Mouse (Mus musculus): ENCODE measurements around the gene Paqr4. TPM values are rescaled to one million over a fixed set of nuclear protein-coding genes. Genes with fewer than 3 reads are reported as not detected.
A peak's percentile ranks its signal among the peaks of the same experiment; 100 is the strongest.

Paqr4 gene
- polyA plus RNA-seq, 1 experiment from 2014 or later: 26.3 TPM

DNA sequence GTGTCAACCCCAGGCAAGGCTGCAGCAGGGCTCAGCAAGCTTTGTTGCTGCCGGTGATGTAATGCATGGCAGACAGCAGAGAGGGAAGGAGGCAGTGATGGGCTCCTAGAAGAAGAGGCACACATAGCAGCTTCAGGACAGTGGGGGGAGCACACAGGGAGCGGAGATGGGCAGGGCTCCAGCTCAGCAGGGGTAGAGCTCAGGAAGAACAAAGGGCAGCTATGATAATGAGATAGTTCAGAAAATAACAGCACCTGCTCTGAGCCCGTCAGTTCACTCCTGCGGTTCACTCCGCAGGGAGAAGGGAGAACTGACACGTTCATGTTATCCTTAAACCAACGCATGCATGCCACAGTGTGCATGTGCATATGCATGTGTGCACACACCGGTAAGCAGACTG lies 18.1 kb upstream of the Paqr4 start:
- no peak for DNase-seq (ENCODE audit: low spot score)
- no peak for ATAC-seq (ENCODE audit: low FRiP score, low TSS enrichment)
- peaks cover 21% of the 10 kb centered on the region for H3K36me3 ChIP-seq (ENCODE audit: control insufficient read depth, insufficient read depth, low read length)
- no peak overlapping the region for H3K9ac ChIP-seq (ENCODE audit: low read length)
- no peaks in the 10 kb centered on the region for H3K4me1 ChIP-seq (replicated peaks; ENCODE audit: control insufficient read depth, insufficient read depth)
- no peak overlapping the region for H3K4me3 ChIP-seq (ENCODE audit: low read depth, low read length)
- TF ChIP-seq CTCF (IDR thresholded peaks at IDR 0.05; ENCODE audit: low read depth) (no peak), EP300 (optimal IDR thresholded peaks at IDR 0.05) (no peak)
- H3K27me3 ChIP-seq (ENCODE audit: control insufficient read depth, insufficient read depth, low read length): no peaks in the 10 kb centered on the region
- no peak overlapping the region for H3K27ac ChIP-seq (replicated peaks)
- H3K9me3 ChIP-seq (ENCODE audit: control insufficient read depth, low read length): no peaks in the 10 kb centered on the region
- H3K4me2 ChIP-seq (replicated peaks; ENCODE audit: low read depth): no peak overlapping the region
- 86% methylated on average over 8 of the region's 8 CpGs for WGBS

DNA sequence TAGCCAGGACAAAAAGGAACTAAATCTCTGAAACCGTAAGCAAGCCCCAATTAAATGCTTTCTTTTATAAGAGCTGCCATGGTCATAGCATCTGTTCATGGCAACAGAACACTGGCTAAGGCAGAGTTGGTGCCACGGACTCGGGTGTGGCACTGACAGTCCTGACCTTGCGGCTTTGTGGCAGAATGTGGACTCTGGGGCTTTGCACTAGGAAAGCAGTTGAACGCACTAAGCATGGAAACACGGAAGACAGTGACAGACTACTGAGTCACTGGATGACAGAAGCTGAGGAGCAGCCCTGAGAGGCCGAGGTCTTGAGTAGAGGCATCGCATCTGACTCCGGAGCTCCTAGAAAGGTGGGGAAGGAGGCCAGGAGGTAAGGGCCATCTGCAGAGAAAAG lies 16.9 kb upstream of the Paqr4 start:
- no peaks in the 10 kb centered on the region for H3K4me1 ChIP-seq (replicated peaks; ENCODE audit: control insufficient read depth, insufficient read depth)
- H3K27me3 ChIP-seq (ENCODE audit: control insufficient read depth, insufficient read depth, low read length): no peaks in the 10 kb centered on the region
- no peak overlapping the region for H3K9ac ChIP-seq (ENCODE audit: low read length)
- no peak for DNase-seq (ENCODE audit: low spot score)
- ATAC-seq (ENCODE audit: low FRiP score, low TSS enrichment): no peak
- 92% methylated on average over 9 of the region's 9 CpGs for WGBS
- no peak overlapping the region for H3K4me2 ChIP-seq (replicated peaks; ENCODE audit: low read depth)
- TF ChIP-seq CTCF (IDR thresholded peaks at IDR 0.05; ENCODE audit: low read depth): no peak
- no peak overlapping the region for H3K4me3 ChIP-seq (ENCODE audit: low read depth, low read length)
- no peak overlapping the region for H3K27ac ChIP-seq (replicated peaks)
- peaks cover 31% of the 10 kb centered on the region for H3K36me3 ChIP-seq (ENCODE audit: control insufficient read depth, insufficient read depth, low read length)
- no peaks in the 10 kb centered on the region for H3K9me3 ChIP-seq (ENCODE audit: control insufficient read depth, low read length)

- 83% methylated on average over 13 of the region's 13 CpGs for WGBS
- Histone ChIP-seq H3K4me3 (ENCODE audit: low read depth, low read length) (no peak overlapping the region), H3K4me2 (replicated peaks; ENCODE audit: low read depth) (no peak overlapping the region), H3K27me3 (ENCODE audit: control insufficient read depth, insufficient read depth, low read length) (no peaks in the 10 kb centered on the region), H3K9me3 (ENCODE audit: control insufficient read depth, low read length) (no peaks in the 10 kb centered on the region), H3K36me3 (ENCODE audit: control insufficient read depth, insufficient read depth, low read length) (peaks cover 29% of the 10 kb centered on the region), H3K4me1 (replicated peaks; ENCODE audit: control insufficient read depth, insufficient read depth) (no peaks in the 10 kb centered on the region), H3K27ac (replicated peaks) (0 out of 2 replicates have a peak overlapping the region, but pooled peaks have one; percentile 24), H3K9ac (ENCODE audit: low read length) (no peak overlapping the region)
- TF ChIP-seq EP300 (optimal IDR thresholded peaks at IDR 0.05) (no peak), CTCF (IDR thresholded peaks at IDR 0.05; ENCODE audit: low read depth) (no peak)
- ATAC-seq (ENCODE audit: low FRiP score, low TSS enrichment): 0 out of 2 replicates have a peak, but pooled peaks have one; percentile 22
- no peak for DNase-seq (ENCODE audit: low spot score)
These were observed 15.0 kb upstream of the Paqr4 start for GRCm38 (mm10) chr17:23755689-23756088.

- WGBS: 78% methylated on average over 11 of the region's 11 CpGs
- H3K4me3 ChIP-seq (ENCODE audit: low read depth, low read length): peak overlapping the region; percentile 14; the same call in 1 of the 2 replicates
- DNase-seq (ENCODE audit: low spot score): no peak
- H3K36me3 ChIP-seq (ENCODE audit: control insufficient read depth, insufficient read depth, low read length): peaks cover 10% of the 10 kb centered on the region; the same call in 1 of the 2 replicates
- H3K9me3 ChIP-seq (ENCODE audit: control insufficient read depth, low read length): no peaks in the 10 kb centered on the region
- TF ChIP-seq CTCF (IDR thresholded peaks at IDR 0.05; ENCODE audit: low read depth): no peak
- no peak for TF ChIP-seq EP300 (optimal IDR thresholded peaks at IDR 0.05)
- H3K4me1 ChIP-seq (replicated peaks; ENCODE audit: control insufficient read depth, insufficient read depth): peaks cover 12% of the 10 kb centered on the region; the same call in 1 of the 2 replicates
- H3K9ac ChIP-seq (ENCODE audit: low read length): peak overlapping the region; percentile 45; the same call in 1 of the 2 replicates
- H3K27me3 ChIP-seq (ENCODE audit: control insufficient read depth, insufficient read depth, low read length): peaks cover 4% of the 10 kb centered on the region; the same call in 1 of the 2 replicates
- no peak for ATAC-seq (ENCODE audit: low FRiP score, low TSS enrichment)
- H3K4me2 ChIP-seq (replicated peaks; ENCODE audit: low read depth): peak overlapping the region; percentile 43
- 0 out of 2 replicates have a peak overlapping the region, but pooled peaks have one; percentile 20 for H3K27ac ChIP-seq (replicated peaks)
These were observed 8.9 kb upstream of the Paqr4 start for GRCm38 (mm10) chr17:23749400-23750191.

DNA sequence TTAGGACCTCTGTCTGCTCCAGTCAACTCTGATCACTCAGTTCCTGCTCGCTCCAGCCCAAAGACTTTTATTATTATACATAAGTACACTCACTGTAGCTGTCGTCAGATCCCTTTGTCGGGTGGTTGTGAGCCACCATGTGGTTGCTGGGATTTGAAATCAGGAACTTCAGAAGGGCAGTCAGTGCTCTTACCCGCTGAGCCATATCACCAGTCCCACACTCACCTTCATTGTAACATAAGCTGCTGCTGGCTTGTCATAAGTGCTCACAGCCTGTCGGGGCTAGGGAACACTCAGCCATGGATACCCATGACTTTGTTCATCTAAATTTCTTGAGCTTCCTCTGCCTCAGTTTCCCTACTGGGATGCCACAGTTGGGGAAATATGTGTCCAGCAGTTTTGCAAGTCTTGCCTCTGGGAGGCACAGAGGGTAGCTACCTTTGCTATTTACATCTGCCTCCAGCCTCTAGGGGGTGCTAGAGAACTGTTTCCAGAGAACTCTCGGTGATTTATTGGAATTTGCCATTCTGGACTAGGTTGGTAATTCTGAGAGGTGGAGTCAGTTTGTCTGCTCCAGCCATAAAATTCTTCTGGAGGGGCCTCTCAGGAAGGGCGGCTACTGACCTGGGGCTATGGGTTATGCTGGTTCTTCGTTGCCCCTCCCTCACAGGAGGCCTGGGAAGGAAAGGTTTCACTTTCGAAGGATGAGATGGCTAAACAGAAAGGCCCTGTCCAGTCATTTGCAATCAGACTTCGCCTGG lies 8.1 kb upstream of the Paqr4 start:
- no peaks in the 10 kb centered on the region for H3K9me3 ChIP-seq (ENCODE audit: control insufficient read depth, low read length)
- peak overlapping the region; percentile 45; the same call in 1 of the 2 replicates for H3K9ac ChIP-seq (ENCODE audit: low read length)
- H3K27ac ChIP-seq (replicated peaks): 0 out of 2 replicates have a peak overlapping the region, but pooled peaks have one; percentile 20
- DNase-seq (ENCODE audit: low spot score) (peak; percentile 67), ATAC-seq (ENCODE audit: low FRiP score, low TSS enrichment) (no peak)
- TF ChIP-seq EP300 (optimal IDR thresholded peaks at IDR 0.05) (no peak), CTCF (IDR thresholded peaks at IDR 0.05; ENCODE audit: low read depth) (peak; percentile 87)
- H3K27me3 ChIP-seq (ENCODE audit: control insufficient read depth, insufficient read depth, low read length): peaks cover 4% of the 10 kb centered on the region; the same call in 1 of the 2 replicates
- 31% methylated on average over 10 of the region's 10 CpGs for WGBS
- H3K4me1 ChIP-seq (replicated peaks; ENCODE audit: control insufficient read depth, insufficient read depth): peaks cover 12% of the 10 kb centered on the region; the same call in 1 of the 2 replicates
- peaks cover 10% of the 10 kb centered on the region; the same call in 1 of the 2 replicates for H3K36me3 ChIP-seq (ENCODE audit: control insufficient read depth, insufficient read depth, low read length)
- H3K4me2 ChIP-seq (replicated peaks; ENCODE audit: low read depth): peak overlapping the region; percentile 43
- H3K4me3 ChIP-seq (ENCODE audit: low read depth, low read length): peak overlapping the region; percentile 14; the same call in 1 of the 2 replicates

Data from stomach, postnatal 0 days (tissue).